Mouse (Mus musculus): ENCODE data around the gene Adamts4. TPM values are rescaled to one million over a fixed set of nuclear protein-coding genes. Genes with fewer than 3 reads are reported as not detected.

Adamts4 gene
- polyA plus RNA-seq (2012; rRNA removed) = 0.43 and 0.46 TPM in 2 replicates

- no peak for DNase-seq (ENCODE audit: low spot score)
Observed at GRCm38 (mm10) chr1:171249913-171250600, at the start of gene Adamts4. Gene Adamts4, plus strand, starts transcription at chr1:171250421.

- no peak for DNase-seq (ENCODE audit: low spot score)
Observed at GRCm38 (mm10) chr1:171200769-171201168, 49.5 kb upstream of the Adamts4 start.

GRCm38 (mm10) chr1:171203471-171204248 is 46.6 kb upstream of the Adamts4 start:
- no peak for DNase-seq (ENCODE audit: low spot score)

- DNase-seq (ENCODE audit: low spot score) = no peak
Observed at GRCm38 (mm10) chr1:171204249-171204644, 46.0 kb upstream of the Adamts4 start.

GRCm38 (mm10) chr1:171205704-171206493 is 44.3 kb upstream of the Adamts4 start:
- DNase-seq (ENCODE audit: low spot score) = no peak

GRCm38 (mm10) chr1:171209409-171209808 is 40.8 kb upstream of the Adamts4 start:
- DNase-seq (ENCODE audit: low spot score) = no peak

GRCm38 (mm10) chr1:171212854-171213253 is 37.4 kb upstream of the Adamts4 start:
- no peak for DNase-seq (ENCODE audit: low spot score)

GRCm38 (mm10) chr1:171213801-171214496 is 36.3 kb upstream of the Adamts4 start, which contains the start of gene Nr1i3:
Gene Nr1i3, plus strand, starts transcription at chr1:171213970.
- no peak for DNase-seq (ENCODE audit: low spot score)

- DNase-seq (ENCODE audit: low spot score) = no peak
Observed at GRCm38 (mm10) chr1:171216241-171216955, 33.8 kb upstream of the Adamts4 start.

- peak; percentile 74 for DNase-seq (ENCODE audit: low spot score)
Observed at GRCm38 (mm10) chr1:171220871-171221270, 29.4 kb upstream of the Adamts4 start.

- no peak for DNase-seq (ENCODE audit: low spot score)
Observed at GRCm38 (mm10) chr1:171221281-171222193, 28.7 kb upstream of the Adamts4 start.

GRCm38 (mm10) chr1:171222238-171223155 is 27.7 kb upstream of the Adamts4 start, which contains the start of gene Tomm40l:
Gene Tomm40l, minus strand, starts transcription at chr1:171222514.
- DNase-seq (ENCODE audit: low spot score) = peak; percentile 67

GRCm38 (mm10) chr1:171223168-171223567 is 27.1 kb upstream of the Adamts4 start:
- no peak for DNase-seq (ENCODE audit: low spot score)

GRCm38 (mm10) chr1:171223796-171224195 is 26.4 kb upstream of the Adamts4 start:
- no peak for DNase-seq (ENCODE audit: low spot score)

GRCm38 (mm10) chr1:171224857-171225256 is 25.4 kb upstream of the Adamts4 start, which contains the start of gene Apoa2:
Gene Apoa2, plus strand, starts transcription at chr1:171225054.
- DNase-seq (ENCODE audit: low spot score) = no peak

GRCm38 (mm10) chr1:171226780-171227179 is 23.4 kb upstream of the Adamts4 start:
- DNase-seq (ENCODE audit: low spot score) = no peak

GRCm38 (mm10) chr1:171227879-171228278 is 22.3 kb upstream of the Adamts4 start:
- DNase-seq (ENCODE audit: low spot score) = no peak

- no peak for DNase-seq (ENCODE audit: low spot score)
Observed at GRCm38 (mm10) chr1:171229750-171230149, 20.5 kb upstream of the Adamts4 start.

GRCm38 (mm10) chr1:171230215-171230614 is 20.0 kb upstream of the Adamts4 start:
- DNase-seq (ENCODE audit: low spot score) = no peak

Measured in urinary bladder, adult 2 months (tissue).